Mouse (Mus musculus): ENCODE results near the gene Camta1. TPM values are rescaled to one million over a fixed set of nuclear protein-coding genes. Genes with fewer than 3 reads are reported as not detected.

Gene Camta1
- total RNA-seq, 1 experiment: 9.3 TPM

- H3K9ac ChIP-seq (ENCODE audit: insufficient read depth, low read depth, low read length, poor library complexity, severe bottlenecking): no peak overlapping the region
- no peak overlapping the region for H3K27ac ChIP-seq (ENCODE audit: insufficient read depth, low read depth, low read length, poor library complexity, severe bottlenecking)
- H3K9me3 ChIP-seq (ENCODE audit: control insufficient read depth, insufficient read depth, low read depth, low read length): no peaks in the 10 kb centered on the region
- in situ Hi-C loops (cut with MboI; ENCODE audit: low sequenced_read_pairs in 2 of 2, unreplicated experiment in 2 of 2): no loop called here
- H3K4me3 ChIP-seq (ENCODE audit: insufficient read depth in 1 of 2, low read depth in 1 of 2, low read length in 2 of 2, poor library complexity in 1 of 2, severe bottlenecking in 1 of 2): no peak overlapping the region
- H3K4me1 ChIP-seq (ENCODE audit: control insufficient read depth in 2 of 2, insufficient read depth in 2 of 2, low read length in 2 of 2, poor library complexity in 1 of 2): peaks cover 0 to 3% of the 10 kb centered on the region in 2 experiments; a peak in 1 of 4 replicates
- TF ChIP-seq CHD2 (IDR thresholded peaks at IDR 0.05; ENCODE audit: low read depth, low read length) (no peak), ZNF384 (IDR thresholded peaks at IDR 0.05; ENCODE audit: low read depth, low read length) (no peak), HCFC1 (IDR thresholded peaks at IDR 0.05; ENCODE audit: borderline replicate concordance, insufficient read depth, low read length) (no peak), ZC3H11A (IDR thresholded peaks at IDR 0.05; ENCODE audit: borderline replicate concordance, low read depth, low read length) (no peak), MAFK (IDR thresholded peaks at IDR 0.05; ENCODE audit: insufficient read depth, low read depth, low read length) (no peak)
- no peak for DNase-seq (ENCODE audit: low read depth, low spot score)
- H3K36me3 ChIP-seq (ENCODE audit: control insufficient read depth, insufficient read depth, low read length, poor library complexity, severe bottlenecking): no peaks in the 10 kb centered on the region
Observed at GRCm38 (mm10) chr4:151804208-151804607, 57.5 kb downstream of the Camta1 start.

GRCm38 (mm10) chr4:151798630-151799029 is 63.0 kb downstream of the Camta1 start:
- in situ Hi-C loops (cut with MboI; ENCODE audit: low sequenced_read_pairs in 2 of 2, unreplicated experiment in 2 of 2): no loop called here
- no peak overlapping the region for H3K27ac ChIP-seq (ENCODE audit: insufficient read depth, low read depth, low read length, poor library complexity, severe bottlenecking)
- DNase-seq (ENCODE audit: low read depth, low spot score): no peak
- TF ChIP-seq HCFC1 (IDR thresholded peaks at IDR 0.05; ENCODE audit: borderline replicate concordance, insufficient read depth, low read length): no peak
- TF ChIP-seq ZNF384 (IDR thresholded peaks at IDR 0.05; ENCODE audit: low read depth, low read length): no peak
- no peak for TF ChIP-seq ZC3H11A (IDR thresholded peaks at IDR 0.05; ENCODE audit: borderline replicate concordance, low read depth, low read length)
- TF ChIP-seq CHD2 (IDR thresholded peaks at IDR 0.05; ENCODE audit: low read depth, low read length): no peak
- TF ChIP-seq MAFK (IDR thresholded peaks at IDR 0.05; ENCODE audit: insufficient read depth, low read depth, low read length): no peak
- H3K9ac ChIP-seq (ENCODE audit: insufficient read depth, low read depth, low read length, poor library complexity, severe bottlenecking): no peak overlapping the region
- H3K4me1 ChIP-seq (ENCODE audit: control insufficient read depth in 2 of 2, insufficient read depth in 2 of 2, low read length in 2 of 2, poor library complexity in 1 of 2): peaks cover 0 to 3% of the 10 kb centered on the region in 2 experiments; a peak in 1 of 4 replicates
- H3K9me3 ChIP-seq (ENCODE audit: control insufficient read depth, insufficient read depth, low read depth, low read length): no peaks in the 10 kb centered on the region
- no peaks in the 10 kb centered on the region for H3K36me3 ChIP-seq (ENCODE audit: control insufficient read depth, insufficient read depth, low read length, poor library complexity, severe bottlenecking)
- H3K4me3 ChIP-seq (ENCODE audit: insufficient read depth in 1 of 2, low read depth in 1 of 2, low read length in 2 of 2, poor library complexity in 1 of 2, severe bottlenecking in 1 of 2): no peak overlapping the region

GRCm38 (mm10) chr4:151793694-151794093 is 68.0 kb downstream of the Camta1 start:
- H3K27ac ChIP-seq (ENCODE audit: insufficient read depth, low read depth, low read length, poor library complexity, severe bottlenecking): no peak overlapping the region
- no peak overlapping the region for H3K4me3 ChIP-seq (ENCODE audit: insufficient read depth in 1 of 2, low read depth in 1 of 2, low read length in 2 of 2, poor library complexity in 1 of 2, severe bottlenecking in 1 of 2)
- TF ChIP-seq MAFK (IDR thresholded peaks at IDR 0.05; ENCODE audit: insufficient read depth, low read depth, low read length): no peak
- no peak for TF ChIP-seq HCFC1 (IDR thresholded peaks at IDR 0.05; ENCODE audit: borderline replicate concordance, insufficient read depth, low read length)
- no peak for TF ChIP-seq CHD2 (IDR thresholded peaks at IDR 0.05; ENCODE audit: low read depth, low read length)
- TF ChIP-seq ZC3H11A (IDR thresholded peaks at IDR 0.05; ENCODE audit: borderline replicate concordance, low read depth, low read length): no peak
- no peak for TF ChIP-seq ZNF384 (IDR thresholded peaks at IDR 0.05; ENCODE audit: low read depth, low read length)
- H3K9me3 ChIP-seq (ENCODE audit: control insufficient read depth, insufficient read depth, low read depth, low read length): no peaks in the 10 kb centered on the region
- H3K36me3 ChIP-seq (ENCODE audit: control insufficient read depth, insufficient read depth, low read length, poor library complexity, severe bottlenecking): peaks cover 10% of the 10 kb centered on the region
- no peaks in the 10 kb centered on the region for H3K4me1 ChIP-seq (ENCODE audit: control insufficient read depth in 2 of 2, insufficient read depth in 2 of 2, low read length in 2 of 2, poor library complexity in 1 of 2)
- in situ Hi-C loops (cut with MboI; ENCODE audit: low sequenced_read_pairs in 2 of 2, unreplicated experiment in 2 of 2): no loop called here
- no peak overlapping the region for H3K9ac ChIP-seq (ENCODE audit: insufficient read depth, low read depth, low read length, poor library complexity, severe bottlenecking)
- DNase-seq (ENCODE audit: low read depth, low spot score): no peak

GRCm38 (mm10) chr4:151786946-151787705 is 74.5 kb downstream of the Camta1 start:
- H3K4me1 ChIP-seq (ENCODE audit: control insufficient read depth in 2 of 2, insufficient read depth in 2 of 2, low read length in 2 of 2, poor library complexity in 1 of 2): no peaks in the 10 kb centered on the region
- no peak overlapping the region for H3K4me3 ChIP-seq (ENCODE audit: insufficient read depth in 1 of 2, low read depth in 1 of 2, low read length in 2 of 2, poor library complexity in 1 of 2, severe bottlenecking in 1 of 2)
- H3K36me3 ChIP-seq (ENCODE audit: control insufficient read depth, insufficient read depth, low read length, poor library complexity, severe bottlenecking): peaks cover 12% of the 10 kb centered on the region
- in situ Hi-C loops (cut with MboI; ENCODE audit: low sequenced_read_pairs in 2 of 2, unreplicated experiment in 2 of 2): no loop called here
- DNase-seq (ENCODE audit: low read depth, low spot score): no peak
- TF ChIP-seq ZC3H11A (IDR thresholded peaks at IDR 0.05; ENCODE audit: borderline replicate concordance, low read depth, low read length): no peak
- TF ChIP-seq MAFK (IDR thresholded peaks at IDR 0.05; ENCODE audit: insufficient read depth, low read depth, low read length): no peak
- no peak for TF ChIP-seq HCFC1 (IDR thresholded peaks at IDR 0.05; ENCODE audit: borderline replicate concordance, insufficient read depth, low read length)
- H3K9me3 ChIP-seq (ENCODE audit: control insufficient read depth, insufficient read depth, low read depth, low read length): no peaks in the 10 kb centered on the region
- no peak overlapping the region for H3K9ac ChIP-seq (ENCODE audit: insufficient read depth, low read depth, low read length, poor library complexity, severe bottlenecking)
- H3K27ac ChIP-seq (ENCODE audit: insufficient read depth, low read depth, low read length, poor library complexity, severe bottlenecking): no peak overlapping the region

Measured in ES-E14 (cell line).